Mouse (Mus musculus): ENCODE data around the gene Kmt2c.

DNA sequence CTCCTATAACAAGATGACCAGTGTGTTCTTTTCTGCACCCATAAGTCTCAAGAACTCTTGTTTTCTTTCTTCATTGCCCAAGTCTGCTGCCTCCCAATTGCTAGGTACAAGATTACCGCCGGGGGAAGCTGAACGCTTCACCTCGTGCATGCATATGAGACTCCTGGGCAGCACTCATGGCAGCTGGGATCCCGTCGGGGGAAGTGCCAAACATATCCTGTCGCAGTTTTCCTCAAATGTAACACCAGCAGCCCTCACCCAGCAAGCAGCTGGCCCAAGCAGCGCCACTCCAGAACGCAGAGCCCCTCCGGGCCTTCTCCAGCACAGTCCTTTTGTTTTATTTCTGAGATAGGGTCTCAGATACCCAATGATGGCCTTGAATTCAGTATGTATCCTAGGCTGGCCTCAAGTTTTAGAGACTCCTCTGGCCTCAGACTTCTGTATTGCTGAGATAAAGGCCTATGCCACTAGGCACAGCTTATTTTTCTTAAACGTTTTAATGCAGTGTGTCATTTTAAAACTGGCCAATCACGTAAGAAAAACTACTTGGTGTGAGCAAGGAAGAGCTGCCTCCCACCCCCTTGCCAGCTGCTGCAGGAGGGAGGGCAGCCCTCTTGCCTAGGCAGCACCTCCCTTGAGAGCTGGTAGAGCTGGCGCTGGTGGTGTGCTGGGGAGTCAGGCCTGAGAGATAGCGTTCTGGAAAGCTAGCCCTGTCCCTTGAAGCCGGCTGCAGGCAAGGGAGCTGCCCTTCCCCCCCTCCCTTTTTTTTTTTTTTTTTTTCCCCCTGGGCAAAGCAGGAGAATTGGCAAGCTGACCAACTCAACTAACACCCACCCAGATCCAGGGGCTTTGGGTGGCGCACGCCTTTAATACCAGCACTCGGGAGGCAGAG lies 33.9 kb upstream of the Kmt2c start:
- TF ChIP-seq CTCF (IDR thresholded peaks at IDR 0.05; ENCODE audit: borderline replicate concordance, insufficient read depth, low read depth, low read length) = no peak
- no peak for TF ChIP-seq POLR2A (IDR thresholded peaks at IDR 0.05; ENCODE audit: borderline replicate concordance, insufficient read depth, low read length)

Measured in cerebellum, adult 2 months (tissue).